Comparison of ENCODE assay signal across 7 mouse cellular contexts in the genomic region with DNA sequence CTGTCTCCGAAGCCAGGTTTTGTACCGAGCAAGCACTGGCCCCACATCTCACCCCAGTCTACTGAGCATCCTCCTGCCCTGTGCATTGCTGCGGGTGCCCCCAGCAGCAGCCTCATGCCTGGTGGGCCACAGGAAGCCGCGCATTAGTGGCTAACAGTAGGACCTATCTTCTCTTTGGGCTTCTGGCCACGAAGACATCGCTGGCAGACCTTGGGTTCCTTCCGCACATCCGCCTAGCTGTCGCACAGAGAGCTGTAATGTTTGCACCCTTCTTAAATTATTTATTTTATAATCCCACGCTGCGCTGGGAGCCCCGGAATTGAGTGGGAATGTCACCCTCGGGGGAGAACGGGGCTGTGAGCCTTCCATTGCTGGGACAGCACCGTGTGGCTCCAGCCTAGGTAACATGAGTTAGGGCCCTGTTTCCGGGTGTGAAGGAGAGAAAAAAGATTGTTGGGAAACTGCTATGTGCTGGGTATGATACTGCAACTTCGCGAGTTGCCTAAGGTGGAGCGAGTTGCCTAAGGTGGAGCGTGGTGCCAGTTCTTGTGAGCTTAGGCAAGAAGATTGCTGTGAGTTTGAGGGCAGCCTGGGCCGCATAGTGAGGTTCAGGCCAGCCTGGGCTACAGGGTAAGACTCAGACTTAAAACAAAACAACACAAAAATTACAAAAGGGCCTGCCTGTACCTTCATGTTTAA. TPM values are rescaled to one million over a fixed set of nuclear protein-coding genes. Genes with fewer than 3 reads are reported as not detected.
A peak's percentile ranks its signal among the peaks of the same experiment; 100 is the strongest.
DNase-seq lines count a peak whose midpoint lies in the region; ATAC-seq and TF ChIP-seq lines count a peak whose summit lies in the region.

No protein-coding gene starts in this region.

- H3K27me3 ChIP-seq in forebrain, embryonic 14.5 days (replicated peaks; ENCODE audit: control insufficient read depth, insufficient read depth, low read length) = no peaks in the 10 kb centered on the region
- no peaks in the 10 kb centered on the region for H3K27me3 ChIP-seq in limb, embryonic 14.5 days (ENCODE audit: control insufficient read depth, insufficient read depth, low read length)
- no peaks in the 10 kb centered on the region for H3K27me3 ChIP-seq in neural tube, embryonic 12.5 days (replicated peaks)

- H3K27ac ChIP-seq in layer of hippocampus, adult 2 months = peak overlapping the region; percentile 89
- H3K27ac ChIP-seq in forebrain, embryonic 14.5 days (ENCODE audit: low read depth, low read length) = no peak overlapping the region; the same call in 1 of the 2 replicates
- peak overlapping the region; percentile 40; the same call in 1 of the 2 replicates for H3K27ac ChIP-seq in limb, embryonic 14.5 days (replicated peaks; ENCODE audit: low read depth, low read length)
- H3K27ac ChIP-seq in neural tube, embryonic 12.5 days = no peak overlapping the region

- H3K4me3 ChIP-seq in layer of hippocampus, adult 2 months = peak overlapping the region; percentile 82
- H3K4me3 ChIP-seq in forebrain, embryonic 14.5 days (ENCODE audit: low read depth, low read length) = peak overlapping the region; percentile 54
- H3K4me3 ChIP-seq in limb, embryonic 14.5 days (replicated peaks; ENCODE audit: low read length) = peak overlapping the region; percentile 64
- peak overlapping the region; percentile 52 for H3K4me3 ChIP-seq in neural tube, embryonic 12.5 days

- peak in 1 of 2 experiments; percentile 32 for DNase-seq in layer of hippocampus, adult 2 months (ENCODE audit: low spot score in 2 of 2)
- DNase-seq in layer of hippocampus, postnatal 25 days (ENCODE audit: extremely low spot score in 1 of 2, low spot score in 1 of 2) = no peak
- DNase-seq in forebrain, embryonic 14.5 days (ENCODE audit: low spot score) = peak; percentile 9
- DNase-seq in limb, embryonic 14.5 days (ENCODE audit: low spot score) = no peak
- no peak for DNase-seq in yolk sac, embryonic 10.5 days (ENCODE audit: low spot score)

- peak overlapping the region; percentile 75 for H3K4me2 ChIP-seq in forebrain, embryonic 14.5 days (ENCODE audit: low read length)
- H3K4me2 ChIP-seq in limb, embryonic 14.5 days (replicated peaks; ENCODE audit: low read depth, low read length, severe bottlenecking) = peak overlapping the region; percentile 61
- peak overlapping the region; percentile 64 for H3K4me2 ChIP-seq in neural tube, embryonic 12.5 days (replicated peaks)

- H3K9ac ChIP-seq in forebrain, embryonic 14.5 days (ENCODE audit: low read length) = peak overlapping the region; percentile 74
- H3K9ac ChIP-seq in limb, embryonic 14.5 days (ENCODE audit: low read depth, low read length, severe bottlenecking) = peak overlapping the region; percentile 63
- peak overlapping the region; percentile 59 for H3K9ac ChIP-seq in neural tube, embryonic 12.5 days

- peaks cover 27% of the 10 kb centered on the region for H3K4me1 ChIP-seq in forebrain, embryonic 14.5 days (ENCODE audit: control insufficient read depth, insufficient read depth, low read length)
- H3K4me1 ChIP-seq in limb, embryonic 14.5 days (ENCODE audit: control insufficient read depth, insufficient read depth, low read length) = peaks cover 42% of the 10 kb centered on the region
- peaks cover 73% of the 10 kb centered on the region for H3K4me1 ChIP-seq in neural tube, embryonic 12.5 days

- peak; percentile 7 for ATAC-seq in activated CD4-positive, CD25-positive, alpha-beta regulatory T cell, adult 4 months
- peak; percentile 2; the same call in 1 of the 2 replicates for ATAC-seq in forebrain, embryonic 14.5 days
- no peak for ATAC-seq in limb, embryonic 14.5 days (ENCODE audit: low FRiP score, low read depth)
- ATAC-seq in neural tube, embryonic 12.5 days (ENCODE audit: low FRiP score, low read depth) = peak; percentile 10

- peak; percentile 47 for TF ChIP-seq CTCF in layer of hippocampus, adult 2 months (conservative IDR thresholded peaks at IDR 0.05)

- no peaks in the 10 kb centered on the region for H3K36me3 ChIP-seq in forebrain, embryonic 14.5 days (ENCODE audit: control insufficient read depth, insufficient read depth, low read length)
- no peaks in the 10 kb centered on the region for H3K36me3 ChIP-seq in limb, embryonic 14.5 days (ENCODE audit: control insufficient read depth, insufficient read depth, low read length)
- H3K36me3 ChIP-seq in neural tube, embryonic 12.5 days = no peaks in the 10 kb centered on the region

- WGBS in forebrain, embryonic 14.5 days = 43% methylated on average over 22 of the region's 22 CpGs
- 27% methylated on average over 22 of the region's 22 CpGs for WGBS in limb, embryonic 14.5 days
- 46% methylated on average over 22 of the region's 22 CpGs for WGBS in neural tube, embryonic 12.5 days

- H3K9me3 ChIP-seq in forebrain, embryonic 14.5 days (replicated peaks; ENCODE audit: control insufficient read depth, low read length) = no peaks in the 10 kb centered on the region
- no peaks in the 10 kb centered on the region for H3K9me3 ChIP-seq in limb, embryonic 14.5 days (ENCODE audit: control insufficient read depth, low read length)
- no peaks in the 10 kb centered on the region for H3K9me3 ChIP-seq in neural tube, embryonic 12.5 days

- TF ChIP-seq POLR2A in limb, embryonic 14.5 days (IDR thresholded peaks at IDR 0.05; ENCODE audit: borderline replicate concordance, extremely low read depth, insufficient read depth, insufficient read length) = no peak

RNA-seq across cellular contexts. Expression of gene Chst12, which starts 0.9 kb away (rescaled TPM):
- total RNA-seq in layer of hippocampus, adult 2 months (2021) = 10 to 100 TPM; 19.5 to 22.0 TPM
- 10 to 100 TPM; 18.8 to 19.5 TPM for total RNA-seq in layer of hippocampus, postnatal 25 days (2021)
- polyA plus RNA-seq in activated CD4-positive, CD25-positive, alpha-beta regulatory T cell, adult 4 months (2017; shearing (Covaris generic)) = 10 to 100 TPM; 24.5 to 31.7 TPM
- polyA plus RNA-seq in forebrain, embryonic 14.5 days (2014; fragmentation: Nextera tagmentation; extraction: Ambion mirVana) = 11.6 and 15.3 TPM in 2 replicates
- polyA plus RNA-seq in limb, embryonic 14.5 days (2012; rRNA removed) = 22.9 and 28.4 TPM in 2 replicates
- 22.4 and 22.6 TPM in 2 replicates for polyA plus RNA-seq in limb, embryonic 14.5 days (2014; fragmentation: Nextera tagmentation; extraction: Ambion mirVana)
- 17.5 and 19.2 TPM in 2 replicates for polyA plus RNA-seq in neural tube, embryonic 12.5 days (2016; fragmentation: Nextera tagmentation; extraction: Ambion mirVana)

RNA-seq across cellular contexts. Expression of gene Grifin, which starts 58.6 kb away (rescaled TPM):
- not detected for total RNA-seq in layer of hippocampus, adult 2 months (2021)
- not detected for total RNA-seq in layer of hippocampus, postnatal 25 days (2021)
- 1 to 10 TPM in 1 of 2 experiments, under 1 TPM in 1; 0.98 to 3.8 TPM for polyA plus RNA-seq in activated CD4-positive, CD25-positive, alpha-beta regulatory T cell, adult 4 months (2017; shearing (Covaris generic))
- 0.38 TPM in 1 of 2 replicates, not detected in the other for polyA plus RNA-seq in forebrain, embryonic 14.5 days (2014; fragmentation: Nextera tagmentation; extraction: Ambion mirVana)
- 0.18 and 0.19 TPM in 2 replicates for polyA plus RNA-seq in limb, embryonic 14.5 days (2012; rRNA removed)
- not detected in 2 replicates for polyA plus RNA-seq in limb, embryonic 14.5 days (2014; fragmentation: Nextera tagmentation; extraction: Ambion mirVana)
- polyA plus RNA-seq in neural tube, embryonic 12.5 days (2016; fragmentation: Nextera tagmentation; extraction: Ambion mirVana) = not detected in 2 replicates

Comparison
In these comparisons a context has a peak if more than half of its experiments do, and no peak if none do; other contexts are left out.
1. H3K27ac ChIP-seq: peak in layer of hippocampus, adult 2 months (single experiment) and limb, embryonic 14.5 days (single experiment); none in forebrain, embryonic 14.5 days (single experiment) and neural tube, embryonic 12.5 days (single experiment).
2. Peak in every context shown above with its lines, with median percentiles within 50 percentile points of each other: H3K4me3 ChIP-seq, H3K4me2 ChIP-seq and H3K9ac ChIP-seq.